Mouse (Mus musculus) megakaryocyte, embryonic 14.5 days (primary cell): ENCODE results near the gene Tmem8b.

Experiments used
- FLI1 ChIP-seq: IDR thresholded peaks from 2 replicates; pipeline ENCODE4 v1.6.1; 2012; ENCODE audit warnings: low read length, inconsistent platforms, mixed read lengths
- GATA1 ChIP-seq: IDR thresholded peaks from 3 replicates; pipeline ENCODE4 v1.6.1; 2012; ENCODE audit warnings: mixed read lengths, low read length, inconsistent platforms, borderline replicate concordance

- TF ChIP-seq GATA1 (no peak), FLI1 (no peak)
Measured at GRCm38 (mm10) chr4:43679416-43680043, 10.8 kb downstream of the Tmem8b start.
